Mouse (Mus musculus) kidney, embryonic 16.5 days (tissue): Measurements from ENCODE around the gene Tdpoz4. TPM values are rescaled to one million over a fixed set of nuclear protein-coding genes. Genes with fewer than 3 reads are reported as not detected.
"Not testable (repeated sequence)": the region's sequence is repeated elsewhere in the genome, so short reads cannot be mapped to it uniquely, and the experiment has no call there.

Experiments used
- ATAC-seq: fragments of 200-750 bp; cut with Nextera tagmentation; 2 replicates; pipeline ENCODE4 v1.8.0; 2017; ENCODE audit warnings: moderate TSS enrichment; ENCODE audit not compliant: low FRiP score, low TSS enrichment
- H3K27ac ChIP-seq: fragments of 300-500 bp; sonication (generic); 2 replicates; pipeline ENCODE4 v1.5.1; 2014; ENCODE audit warnings: low read length
- H3K27me3 ChIP-seq: fragments of 300-500 bp; sonication (generic); 2 replicates; pipeline ENCODE4 v1.6.1; 2014; ENCODE audit warnings: low read length, control low read depth, mixed read lengths; ENCODE audit not compliant: insufficient read depth
- H3K36me3 ChIP-seq: fragments of 300-500 bp; sonication (generic); 2 replicates; pipeline ENCODE4 v1.6.1; 2014; ENCODE audit warnings: low read length, control low read depth, mixed read lengths; ENCODE audit not compliant: insufficient read depth
- H3K4me1 ChIP-seq: fragments of 300-500 bp; sonication (generic); 2 replicates; pipeline ENCODE4 v1.6.1; 2014; ENCODE audit warnings: low read length, control low read depth, mixed read lengths; ENCODE audit not compliant: insufficient read depth
- H3K4me2 ChIP-seq: fragments of 300-500 bp; sonication (generic); replicated peaks from 2 replicates; pipeline ENCODE4 v1.6.1; 2014; ENCODE audit warnings: low read depth, low read length
- H3K4me3 ChIP-seq: fragments of 300-500 bp; sonication (generic); 2 replicates; pipeline ENCODE4 v1.5.1; 2014; ENCODE audit warnings: mild to moderate bottlenecking, low read length
- H3K9ac ChIP-seq: fragments of 300-500 bp; sonication (generic); replicated peaks from 2 replicates; pipeline ENCODE4 v1.6.1; 2014; ENCODE audit warnings: low read length
- H3K9me3 ChIP-seq: fragments of 300-500 bp; sonication (generic); 2 replicates; pipeline ENCODE4 v1.6.1; 2016; ENCODE audit warnings: low read length, control low read depth
- WGBS: fragments of 180-500 bp; shearing (Covaris S2); extraction: QIAGEN DNeasy Blood & Tissue Kit; methylation state at CpG from one replicate; pipeline ENCODE4 v1.1.7; 2014; 5-methylcytosine and 5-hydroxymethylcytosine counted together
- polyA plus RNA-seq: library from polyadenylated mRNA; unstranded; fragments of >200 nt; fragmentation: Nextera tagmentation; extraction: Ambion mirVana; gene quantifications from 2 replicates; pipeline ENCODE4 v1.2.1, GENCODE M21; 2015

Tdpoz4 gene
- not detected in 2 replicates for polyA plus RNA-seq

DNA sequence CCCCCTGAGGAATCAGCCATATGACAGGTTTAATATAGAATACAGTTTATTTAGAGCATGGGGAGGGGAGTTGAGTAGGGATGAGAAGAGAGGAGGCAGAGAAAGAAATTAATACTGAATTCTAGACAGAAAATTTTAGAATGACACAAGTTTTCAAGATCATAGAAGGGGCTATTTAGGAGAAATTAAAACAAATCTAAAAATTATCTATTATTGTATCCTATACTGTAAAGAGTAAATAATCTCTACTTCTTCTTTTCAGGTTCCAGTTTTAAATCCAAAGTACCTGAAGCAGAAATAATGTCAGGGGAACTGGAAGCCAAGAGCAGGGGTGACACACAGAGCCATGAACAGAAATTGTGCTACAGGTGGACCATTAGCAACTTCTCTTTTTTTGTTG is at the start of gene Tdpoz4:
Gene Tdpoz4 (plus strand): TSS at position 301 of the 400 bp plus-strand sequence.
- H3K36me3 ChIP-seq, H3K27ac ChIP-seq, H3K4me1 ChIP-seq, H3K4me3 ChIP-seq, H3K4me2 ChIP-seq, H3K27me3 ChIP-seq, ATAC-seq, H3K9me3 ChIP-seq, H3K9ac ChIP-seq: not testable (repeated sequence)

DNA sequence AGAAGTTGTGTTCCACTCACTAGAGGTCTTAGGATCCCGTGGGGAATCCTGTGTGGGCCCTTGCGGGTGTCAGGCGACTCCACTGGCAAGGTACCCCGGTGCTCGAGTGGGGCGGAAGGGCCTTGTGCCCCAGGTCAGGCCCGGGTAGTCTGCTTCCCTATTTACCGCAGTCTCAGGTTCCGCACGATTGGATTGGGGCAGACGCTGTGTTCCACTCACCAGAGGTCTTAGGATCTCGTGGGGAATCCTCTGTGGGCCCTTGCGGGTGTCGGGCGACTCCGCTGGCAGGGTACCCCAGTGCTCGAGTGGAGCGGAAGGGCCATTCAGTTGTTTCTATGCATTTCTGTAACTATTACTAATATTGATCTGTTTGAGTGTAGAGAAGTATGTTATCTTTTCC is 42.2 kb upstream of the Tdpoz4 start:
- H3K4me1 ChIP-seq, H3K27me3 ChIP-seq, H3K9ac ChIP-seq, H3K9me3 ChIP-seq, H3K4me2 ChIP-seq, H3K4me3 ChIP-seq, H3K27ac ChIP-seq, ATAC-seq, H3K36me3 ChIP-seq: not testable (repeated sequence)
- WGBS, result 89% methylated on average over 18 of the region's 18 CpGs

DNA sequence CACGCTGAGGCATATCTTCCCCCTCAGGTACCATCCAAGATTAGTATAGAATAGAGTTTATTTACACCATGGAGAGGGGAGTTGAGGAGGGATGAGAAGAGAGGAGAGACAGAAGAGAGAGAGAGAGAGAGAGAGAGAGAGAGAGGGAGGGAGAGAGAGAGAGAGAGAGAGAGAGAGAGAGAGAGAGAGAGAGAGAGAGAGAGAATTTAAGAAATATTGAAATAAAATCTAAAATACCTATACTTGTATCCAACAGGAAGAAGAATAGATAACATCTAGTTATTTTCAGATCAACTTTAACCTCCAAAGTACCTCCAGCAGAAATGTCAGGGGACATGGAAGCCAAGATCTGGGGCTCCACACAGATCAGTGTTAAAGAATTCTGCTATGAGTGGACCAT is 23.5 kb upstream of the Tdpoz4 start, which contains the start of gene Gm5773:
Gene Gm5773 (plus strand): TSS at position 301 of the 400 bp plus-strand sequence.
- not testable (repeated sequence) for H3K27me3 ChIP-seq, H3K4me1 ChIP-seq, H3K4me3 ChIP-seq, H3K9me3 ChIP-seq, H3K4me2 ChIP-seq, H3K27ac ChIP-seq, ATAC-seq, H3K9ac ChIP-seq, H3K36me3 ChIP-seq
- WGBS, result 84% methylated on average over 1 of the region's 1 CpGs

DNA sequence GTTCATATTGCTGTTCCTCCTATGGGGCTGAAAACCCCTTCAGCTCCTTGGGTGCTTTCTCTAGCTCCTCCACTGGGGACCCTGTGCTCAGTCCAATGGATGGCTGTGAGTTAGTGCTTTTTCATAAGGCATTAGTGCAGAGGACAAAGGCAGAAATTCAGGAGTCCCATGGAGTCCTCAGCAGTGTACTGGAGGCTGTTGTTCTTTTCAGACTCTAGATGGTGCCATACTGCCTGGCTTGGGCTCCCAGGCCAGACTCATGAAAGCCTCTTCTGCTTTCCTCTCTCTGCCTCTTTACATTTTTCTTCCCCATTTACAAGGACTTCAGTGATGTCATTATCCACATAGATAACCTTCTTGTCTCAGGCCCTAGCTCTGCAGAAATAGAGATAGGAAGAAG is 17.1 kb downstream of the Tdpoz4 start:
- 0 out of 2 replicates have a peak, but pooled peaks have one; percentile 61 for ATAC-seq
- H3K9me3 ChIP-seq, H3K27ac ChIP-seq, H3K4me3 ChIP-seq, H3K4me1 ChIP-seq, H3K36me3 ChIP-seq, H3K9ac ChIP-seq, H3K27me3 ChIP-seq, H3K4me2 ChIP-seq: not testable (repeated sequence)

DNA sequence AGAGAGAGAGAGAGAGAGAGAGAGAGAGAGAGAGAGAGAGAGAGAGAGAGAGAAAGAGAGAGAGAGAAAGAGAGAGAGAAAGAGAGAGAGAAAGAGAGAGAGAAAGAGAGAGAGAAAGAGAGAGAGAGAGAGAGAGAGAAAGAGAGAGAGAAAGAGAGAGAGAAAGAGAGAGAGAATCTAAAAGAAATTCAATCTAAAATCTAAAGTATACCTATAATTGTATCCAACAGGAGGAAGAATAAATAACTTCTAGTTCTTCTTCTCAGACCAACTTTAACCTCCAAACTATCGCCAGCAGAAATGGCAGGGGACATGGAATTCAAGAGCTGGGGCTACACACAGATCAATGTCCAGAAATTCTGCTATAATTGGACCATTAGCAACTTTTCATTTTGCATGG is 29.5 kb downstream of the Tdpoz4 start, which contains the start of gene Tdpoz3:
Gene Tdpoz3 (plus strand): TSS at position 301 of the 400 bp plus-strand sequence.
- H3K4me3 ChIP-seq, H3K9me3 ChIP-seq, H3K9ac ChIP-seq, H3K4me1 ChIP-seq, H3K27ac ChIP-seq, H3K27me3 ChIP-seq, H3K4me2 ChIP-seq, H3K36me3 ChIP-seq, ATAC-seq: not testable (repeated sequence)
- 65% methylated on average over 1 of the region's 1 CpGs for WGBS

Other genes starting within 250 kb of the Tdpoz4 start
- 487 TPM in 2 replicates for gene S100a10, start 241.3 kb upstream of the Tdpoz4 start, polyA plus RNA-seq
- gene Tdpoz2, start 143.7 kb upstream of the Tdpoz4 start, polyA plus RNA-seq, result not detected in 2 replicates
- gene Tdpoz1, start 120.1 kb upstream of the Tdpoz4 start, polyA plus RNA-seq, result not detected in 2 replicates
- not detected in 2 replicates for gene Gm37596, start 103.3 kb upstream of the Tdpoz4 start, polyA plus RNA-seq
- gene Gm5773, start 23.4 kb upstream of the Tdpoz4 start, polyA plus RNA-seq, result not detected in 2 replicates
- not detected in 2 replicates for gene Tdpoz3, start 29.6 kb downstream of the Tdpoz4 start, polyA plus RNA-seq
- not detected in 2 replicates for gene Gm9117, start 147.1 kb downstream of the Tdpoz4 start, polyA plus RNA-seq
- gene Tdpoz5, start 164.9 kb downstream of the Tdpoz4 start, polyA plus RNA-seq, result not detected in 2 replicates